Mouse (Mus musculus) gastrocnemius, postnatal 10 days (tissue): ENCODE measurements around the gene Pglyrp1. TPM values are rescaled to one million over a fixed set of nuclear protein-coding genes. Genes with fewer than 3 reads are reported as not detected.
A peak's percentile ranks its signal among the peaks of the same experiment; 100 is the strongest.

Source experiments
- DNase-seq: peaks from one replicate; pipeline ENCODE4 v3.0.0; 2021; ENCODE audit warnings: mixed read lengths
- total RNA-seq, 2 experiments: library from RNA; stranded (reverse); gene quantifications; 2 replicates each; pipeline ENCODE4 v1.2.3; 2021

Pglyrp1 gene
- total RNA-seq, 2 experiments from 2014 or later, result 0.73 to 3.7 TPM

DNA sequence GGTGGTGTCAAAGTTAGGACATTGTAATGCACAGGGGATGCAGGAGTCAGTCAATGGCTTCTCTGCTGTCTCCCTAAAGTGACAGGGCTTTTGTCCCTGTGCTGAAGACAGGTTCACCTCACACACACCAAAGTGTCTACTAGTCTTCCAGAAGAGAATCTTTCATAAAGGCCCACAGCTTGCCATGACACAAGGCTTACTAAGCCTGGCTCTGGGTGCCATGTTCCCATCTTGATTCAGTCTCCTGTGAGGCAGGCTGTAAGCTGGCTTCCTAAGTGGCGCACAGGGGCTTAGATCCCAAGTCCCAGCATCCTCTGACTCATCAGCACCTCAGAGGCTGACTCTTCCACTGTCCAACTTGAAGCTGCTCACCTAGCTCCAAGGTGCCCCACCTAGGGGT, 15.8 kb downstream of the Pglyrp1 start:
- no peak for DNase-seq

DNA sequence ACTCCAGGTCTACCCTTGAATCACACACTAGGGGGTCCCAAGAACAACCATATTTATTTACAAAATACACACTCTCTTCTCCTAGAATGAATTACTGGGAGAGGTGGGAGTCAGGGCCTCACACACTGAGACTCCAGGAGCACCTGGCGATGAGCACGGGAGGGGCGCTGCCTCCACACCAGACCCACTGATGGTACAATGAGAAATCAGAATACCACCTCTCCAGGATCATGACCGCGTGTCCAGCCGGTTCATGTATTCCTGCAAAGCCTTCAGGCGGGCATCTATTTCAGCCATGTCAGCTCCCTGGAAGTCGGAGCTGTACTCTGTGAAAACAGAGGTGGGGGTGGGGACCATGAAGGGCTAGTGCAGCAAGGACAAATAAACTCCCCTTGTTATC, 19.7 kb downstream of the Pglyrp1 start:
- no peak for DNase-seq

DNA sequence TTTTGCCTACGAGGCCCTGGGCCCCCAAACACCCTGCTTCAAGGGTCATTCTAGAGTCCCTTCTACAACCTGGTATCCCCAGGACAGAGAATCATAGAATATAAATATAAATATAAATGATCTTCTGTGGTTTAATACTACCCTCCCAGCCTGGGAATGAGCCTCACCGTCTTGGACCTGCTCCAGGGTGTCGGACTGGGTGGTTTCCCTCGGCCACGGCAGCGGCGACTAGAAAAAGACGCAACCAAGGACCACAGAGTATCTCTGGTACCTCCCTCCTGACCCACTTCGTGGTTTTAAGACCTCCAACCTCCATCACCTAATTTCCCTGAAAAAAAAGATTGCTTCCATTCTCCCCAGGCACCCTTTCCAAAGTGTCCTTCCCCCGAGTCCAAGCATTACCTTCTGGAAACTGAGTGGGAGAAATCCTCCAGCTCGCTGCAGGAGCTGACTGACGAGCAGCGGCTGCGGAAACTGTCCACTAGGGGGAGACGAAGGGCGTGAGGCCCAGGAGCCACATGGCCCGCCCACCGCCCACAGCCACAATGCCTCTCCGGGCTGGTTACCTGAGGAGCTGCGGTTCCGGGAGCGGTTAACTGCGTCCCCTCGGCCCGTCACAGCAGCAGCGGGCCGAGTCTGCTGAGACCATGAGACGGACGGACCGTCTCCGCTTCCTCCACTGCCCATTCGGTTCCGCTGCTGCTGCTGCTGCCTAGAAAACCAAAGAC, 20.9 kb downstream of the Pglyrp1 start:
- peak; percentile 86 for DNase-seq

DNA sequence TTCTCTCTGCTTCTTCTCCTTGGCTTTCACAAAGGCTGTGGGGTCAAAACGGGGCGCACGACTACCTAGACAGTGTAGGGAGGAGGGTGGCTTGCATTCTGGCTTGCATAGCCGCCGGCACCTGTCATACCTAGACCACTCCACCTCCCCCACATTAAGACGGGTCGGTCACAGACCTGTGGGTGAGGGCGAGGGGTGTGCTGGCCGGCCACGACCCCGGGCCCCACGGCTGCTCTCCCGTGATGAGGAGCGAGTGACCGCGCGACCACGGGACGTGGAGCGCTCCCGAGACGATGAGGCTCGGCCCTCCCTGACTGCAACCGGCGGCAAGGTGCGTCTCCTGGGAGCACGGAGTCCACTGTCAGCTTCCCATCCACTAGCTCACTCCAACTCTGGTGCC, 21.9 kb downstream of the Pglyrp1 start:
- DNase-seq, result no peak

DNA sequence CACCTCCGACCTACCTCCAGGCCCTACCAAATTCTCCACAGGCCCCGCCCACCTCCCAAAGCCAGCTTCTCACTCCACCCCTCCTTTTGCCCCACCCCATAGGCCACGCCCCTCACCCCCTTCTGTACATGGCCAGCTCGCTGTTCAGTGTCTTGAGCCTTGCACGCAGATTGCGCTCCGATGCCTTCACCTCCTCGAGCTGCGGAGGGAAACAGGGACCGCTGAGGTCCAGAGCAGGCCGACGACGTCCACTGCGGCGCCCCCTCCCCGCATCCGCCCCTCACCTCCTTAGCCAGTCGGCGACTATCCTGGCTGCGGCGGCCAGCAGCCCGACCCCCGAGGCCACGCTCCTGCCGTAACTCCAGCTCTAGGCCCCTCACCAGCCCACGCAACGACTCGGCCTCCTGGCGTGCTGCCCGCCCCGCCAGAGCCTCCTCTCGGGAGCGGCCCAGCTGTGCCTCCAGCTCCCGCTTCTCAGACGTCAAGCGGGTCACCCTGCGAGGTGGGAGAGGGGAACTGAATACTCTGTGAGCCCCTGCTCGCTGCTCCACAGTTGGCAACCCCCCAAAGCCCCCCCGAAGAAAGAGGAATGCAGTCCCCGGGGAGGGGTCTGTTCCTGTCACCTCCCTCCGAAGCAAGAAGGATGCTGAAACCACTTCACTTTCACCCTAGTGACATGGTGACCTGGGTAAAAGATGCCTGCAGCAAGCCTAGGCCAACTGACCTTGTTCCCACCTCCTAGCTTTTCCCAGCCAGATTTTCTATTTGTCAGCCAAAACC, 22.7 kb downstream of the Pglyrp1 start:
- DNase-seq, result peak; percentile 57

DNA sequence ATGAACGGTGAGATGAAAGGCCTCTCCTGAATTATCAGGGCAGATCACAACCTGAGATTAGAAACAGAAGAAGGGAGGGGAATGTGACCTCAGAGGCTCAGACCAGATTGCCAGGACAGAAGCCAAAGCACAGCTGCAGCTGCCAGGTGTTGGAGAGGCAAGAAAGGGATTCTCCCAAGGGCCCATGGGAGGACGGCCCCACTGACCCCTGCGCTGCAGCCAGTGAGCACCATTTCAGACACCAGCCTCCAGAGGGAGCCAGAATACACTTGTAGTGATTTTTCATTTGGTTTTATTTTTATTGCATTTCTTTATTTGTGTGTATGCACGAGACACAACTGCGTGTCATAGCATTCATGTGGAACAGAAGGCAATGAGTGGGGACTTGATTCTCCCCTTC, 25.4 kb downstream of the Pglyrp1 start:
- DNase-seq, result peak; percentile 50

DNA sequence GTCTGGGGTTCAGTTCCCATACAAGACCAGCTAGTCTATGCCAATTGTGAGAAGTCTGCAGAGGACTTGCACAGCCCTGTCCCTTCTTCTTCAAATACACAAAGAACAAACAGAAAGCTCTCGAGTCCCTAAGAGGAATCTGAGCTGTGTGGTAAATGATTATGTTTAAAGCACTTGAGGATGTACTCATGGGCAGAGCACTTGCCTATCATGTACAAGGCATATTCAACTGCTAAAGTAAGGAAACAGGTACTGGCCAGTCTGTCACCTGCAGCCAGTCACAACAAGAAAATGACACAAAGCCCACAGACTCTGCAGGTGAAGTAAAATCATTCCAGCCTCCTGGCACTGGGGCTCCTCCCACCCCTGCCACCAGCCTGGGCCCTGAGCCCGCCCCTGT, 29.4 kb downstream of the Pglyrp1 start:
- no peak for DNase-seq

DNA sequence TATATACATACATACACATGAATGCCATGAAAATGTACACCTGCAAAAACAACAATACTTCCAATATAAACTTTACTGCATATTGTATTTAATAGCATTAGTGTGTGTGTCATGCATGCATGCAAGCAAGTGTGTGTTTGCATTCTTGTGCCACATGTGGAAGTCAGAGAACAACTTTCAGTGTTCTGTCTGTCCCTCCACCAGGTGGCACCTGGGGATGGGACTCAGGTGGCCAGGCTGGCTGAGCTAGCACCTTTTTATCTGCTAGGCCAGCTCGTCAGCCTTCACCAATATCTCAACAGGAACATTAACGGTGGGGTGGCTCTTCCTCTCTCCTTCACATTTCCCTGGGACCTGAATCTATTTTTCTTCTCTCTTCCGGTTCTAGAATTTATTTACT, 31.4 kb downstream of the Pglyrp1 start:
- no peak for DNase-seq

DNA sequence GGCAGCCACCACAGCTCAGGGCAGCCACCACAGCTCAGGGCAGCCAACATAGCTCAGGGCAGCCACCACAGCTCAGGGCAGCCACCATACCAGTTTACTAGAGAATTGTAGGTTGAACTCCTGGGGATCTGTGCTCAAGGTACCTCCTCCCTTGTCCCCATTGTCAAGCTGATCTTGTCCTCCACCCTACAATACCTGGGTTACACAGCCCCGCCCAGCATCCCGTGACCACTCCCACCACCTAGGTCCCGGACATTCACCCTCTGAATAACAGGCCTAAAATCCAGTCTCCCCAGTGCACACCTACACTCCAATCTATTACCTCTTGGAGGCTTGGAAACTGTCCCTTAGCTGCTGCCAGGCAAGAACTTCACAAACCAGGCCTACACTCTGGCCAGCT, 33.8 kb downstream of the Pglyrp1 start:
- no peak for DNase-seq

DNA sequence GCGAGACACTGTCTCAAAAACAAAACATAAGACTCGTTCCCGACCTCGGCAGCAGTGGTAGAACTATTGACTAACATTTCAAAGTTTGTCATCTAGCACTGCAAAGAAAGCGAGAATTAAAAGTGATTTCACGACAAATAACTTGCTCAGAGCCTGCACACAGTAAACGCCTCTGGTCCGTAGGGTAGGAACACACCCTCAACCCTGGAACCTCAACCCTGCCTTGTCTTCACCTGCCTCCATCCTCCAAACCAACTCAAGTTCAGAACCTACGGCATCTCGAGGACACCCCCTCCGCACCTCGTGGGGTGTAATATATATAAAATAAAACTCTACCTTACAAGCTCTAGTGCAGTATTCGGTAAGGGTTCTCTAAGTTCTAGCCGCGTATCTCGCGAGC, 38.7 kb downstream of the Pglyrp1 start:
- no peak for DNase-seq

DNA sequence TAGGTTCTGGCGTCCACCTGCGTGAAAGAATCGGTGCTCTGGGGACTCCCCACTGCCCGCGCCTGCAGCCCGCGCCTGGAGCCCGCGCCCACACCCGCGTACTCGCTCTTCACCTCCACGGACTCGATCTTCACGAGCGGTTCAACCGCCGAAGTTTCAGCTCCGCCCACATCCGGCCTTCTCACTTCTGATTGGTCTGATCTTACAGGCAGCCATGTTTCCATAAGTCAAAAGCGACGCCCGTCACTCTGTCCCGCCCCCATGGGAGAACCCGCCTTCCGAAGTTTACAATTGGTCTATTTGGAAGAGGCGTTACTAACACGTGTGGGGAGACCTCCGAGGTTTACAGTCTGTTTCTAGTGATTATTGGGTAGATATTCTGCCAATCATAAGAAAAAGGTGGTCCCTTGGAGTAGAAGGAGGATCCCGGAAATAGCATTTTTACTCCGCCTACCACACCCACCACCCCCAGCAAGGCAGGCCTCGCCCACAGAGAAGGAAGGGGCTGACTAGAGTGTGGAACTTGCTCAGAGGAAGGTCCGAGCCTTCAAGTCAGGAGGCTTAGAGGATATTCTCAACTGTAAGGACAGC, 39.2 kb downstream of the Pglyrp1 start, which contains the start of gene Ccdc61:
Gene Ccdc61, minus strand, starts transcription at position 175 of the 591 bp plus-strand sequence.
- peak; percentile 93 for DNase-seq

DNA sequence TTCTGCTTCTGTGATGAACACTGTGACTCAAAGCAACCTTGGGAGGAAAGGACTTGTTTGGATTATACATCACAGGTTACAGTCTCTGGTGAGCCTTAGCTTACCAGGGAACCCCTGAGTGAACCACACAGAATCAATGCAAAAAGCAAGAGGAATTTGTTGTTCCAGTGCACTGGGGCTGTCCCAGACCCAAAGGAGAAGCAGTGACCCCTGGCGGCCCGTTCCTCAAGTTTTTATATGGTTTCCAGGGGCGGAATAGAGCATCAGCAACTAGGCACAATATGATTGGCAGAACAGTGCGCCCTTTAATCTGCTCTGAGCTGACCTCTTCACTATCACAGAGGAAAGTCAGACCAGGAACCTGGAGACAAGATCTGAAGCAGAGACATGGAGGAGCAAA, 45.1 kb downstream of the Pglyrp1 start:
- no peak for DNase-seq

DNA sequence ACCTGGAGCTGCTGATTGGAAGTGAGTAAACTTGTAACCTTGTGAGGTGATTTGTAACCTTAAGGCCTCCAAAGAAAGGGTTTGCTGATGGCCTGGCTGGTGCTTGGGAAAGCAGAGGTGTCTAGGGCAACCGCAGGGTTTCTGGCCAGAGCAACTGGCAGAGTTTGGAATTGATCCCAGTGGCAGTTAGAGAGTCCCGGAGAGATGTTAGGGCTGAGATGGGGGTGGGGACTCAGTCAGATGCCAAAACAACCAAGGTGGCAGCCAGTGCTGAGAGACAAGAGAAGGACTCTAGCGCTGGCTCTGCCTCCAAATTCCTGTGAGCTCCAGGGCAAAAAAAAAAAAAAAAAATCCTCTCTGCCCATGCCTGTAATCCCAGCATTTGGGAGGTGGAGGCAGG, 46.8 kb downstream of the Pglyrp1 start:
- no peak for DNase-seq

DNA sequence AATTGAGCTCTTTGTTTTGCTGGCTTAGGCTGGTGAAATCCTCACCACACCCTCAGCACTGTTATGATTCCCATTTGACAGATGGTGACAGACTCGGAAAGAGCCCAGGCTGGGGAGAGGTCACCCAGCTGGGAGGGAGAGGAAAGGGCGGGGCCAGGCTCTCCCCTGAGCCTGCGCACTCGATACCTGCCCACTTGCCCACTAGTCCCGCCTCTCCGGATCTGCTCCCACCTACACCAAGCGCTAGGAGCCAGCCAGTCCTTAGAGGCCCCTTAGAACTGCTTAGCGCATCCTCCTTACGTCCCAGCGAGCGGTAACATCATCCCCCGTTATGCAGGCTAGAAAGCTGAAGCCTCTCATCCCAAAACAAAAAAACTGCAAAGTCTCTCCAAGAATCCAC, 49.9 kb downstream of the Pglyrp1 start:
- DNase-seq, result no peak

DNA sequence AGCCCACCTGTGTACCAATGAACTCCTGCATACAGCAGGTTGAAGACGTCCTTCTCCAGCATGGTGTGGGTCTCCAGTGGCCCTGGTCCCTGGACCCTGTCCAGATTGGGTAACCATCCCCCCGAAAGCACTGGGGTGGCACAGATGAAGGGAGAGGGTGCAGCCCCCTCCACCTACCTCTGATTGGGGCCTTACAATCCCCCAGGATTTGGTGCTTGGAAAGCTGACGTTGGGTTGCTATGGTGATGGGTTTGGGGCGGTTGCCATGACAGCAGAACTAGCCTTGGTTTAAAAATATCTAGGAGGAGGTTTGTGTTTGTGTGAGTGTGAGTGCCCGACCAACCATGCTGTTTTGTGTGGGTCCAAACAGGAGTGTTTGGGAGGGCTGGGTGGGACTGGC, 51.7 kb downstream of the Pglyrp1 start:
- no peak for DNase-seq

DNA sequence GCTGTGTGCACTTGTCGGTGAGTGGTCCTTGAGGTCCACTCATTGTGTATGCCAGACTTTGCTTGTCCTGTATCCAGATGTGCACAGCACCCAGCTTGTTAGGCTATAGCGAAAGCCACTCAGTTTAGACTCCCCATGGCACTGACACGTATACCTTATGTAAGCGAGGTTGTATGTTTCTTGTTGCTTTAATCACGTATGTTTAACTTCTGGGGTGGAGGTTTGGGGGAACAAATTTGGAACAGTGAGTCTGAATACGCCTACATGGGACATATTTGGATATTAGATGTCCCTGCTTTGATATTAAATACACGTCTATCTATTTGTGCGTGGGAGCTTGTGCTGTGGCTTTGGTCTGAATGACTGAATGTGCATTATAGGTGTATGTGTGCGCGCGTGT, 52.1 kb downstream of the Pglyrp1 start:
- no peak for DNase-seq

DNA sequence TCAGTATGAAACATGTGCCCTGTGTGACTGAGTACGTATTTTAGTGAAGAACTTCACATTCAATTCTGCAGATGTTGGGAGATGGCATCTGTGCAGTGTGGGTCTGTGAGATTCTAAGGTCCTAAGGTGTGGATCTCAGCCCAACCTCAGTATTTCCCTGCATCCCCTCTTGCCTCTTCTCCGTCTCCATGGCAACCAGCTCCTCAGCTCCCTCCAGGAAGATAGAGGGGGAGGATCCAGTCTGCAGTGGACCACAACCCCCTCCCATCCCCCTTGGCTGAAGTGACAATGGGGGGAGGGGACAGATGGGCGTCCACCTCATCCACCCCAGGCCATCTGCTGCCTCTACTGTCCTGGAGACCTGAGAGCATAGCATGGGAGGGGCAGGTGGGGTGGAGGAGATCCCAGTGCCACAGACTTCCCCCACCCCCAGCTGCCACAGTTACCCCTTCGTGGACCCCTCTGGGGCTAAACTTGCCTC, 52.6 kb downstream of the Pglyrp1 start:
- DNase-seq, result no peak

DNA sequence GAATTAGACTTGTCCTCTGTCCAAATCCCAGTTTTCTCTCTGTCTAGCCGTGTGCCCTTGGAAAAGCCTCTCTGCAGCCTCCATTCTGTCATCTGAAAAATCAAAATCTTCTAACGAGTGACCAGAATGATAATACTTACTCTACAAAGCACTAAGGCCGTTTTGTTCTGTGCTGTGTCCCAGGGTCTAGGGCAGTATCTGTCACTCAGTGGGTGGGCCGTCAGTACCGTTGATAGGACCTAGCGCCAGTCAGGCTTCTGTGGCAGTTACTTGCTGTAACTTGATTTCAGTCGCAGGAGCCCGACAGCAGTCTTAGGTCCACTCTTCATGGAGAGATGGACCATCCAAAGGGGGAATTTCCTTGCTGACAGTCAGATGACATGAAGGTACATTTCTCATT, 53.2 kb downstream of the Pglyrp1 start:
- no peak for DNase-seq

DNA sequence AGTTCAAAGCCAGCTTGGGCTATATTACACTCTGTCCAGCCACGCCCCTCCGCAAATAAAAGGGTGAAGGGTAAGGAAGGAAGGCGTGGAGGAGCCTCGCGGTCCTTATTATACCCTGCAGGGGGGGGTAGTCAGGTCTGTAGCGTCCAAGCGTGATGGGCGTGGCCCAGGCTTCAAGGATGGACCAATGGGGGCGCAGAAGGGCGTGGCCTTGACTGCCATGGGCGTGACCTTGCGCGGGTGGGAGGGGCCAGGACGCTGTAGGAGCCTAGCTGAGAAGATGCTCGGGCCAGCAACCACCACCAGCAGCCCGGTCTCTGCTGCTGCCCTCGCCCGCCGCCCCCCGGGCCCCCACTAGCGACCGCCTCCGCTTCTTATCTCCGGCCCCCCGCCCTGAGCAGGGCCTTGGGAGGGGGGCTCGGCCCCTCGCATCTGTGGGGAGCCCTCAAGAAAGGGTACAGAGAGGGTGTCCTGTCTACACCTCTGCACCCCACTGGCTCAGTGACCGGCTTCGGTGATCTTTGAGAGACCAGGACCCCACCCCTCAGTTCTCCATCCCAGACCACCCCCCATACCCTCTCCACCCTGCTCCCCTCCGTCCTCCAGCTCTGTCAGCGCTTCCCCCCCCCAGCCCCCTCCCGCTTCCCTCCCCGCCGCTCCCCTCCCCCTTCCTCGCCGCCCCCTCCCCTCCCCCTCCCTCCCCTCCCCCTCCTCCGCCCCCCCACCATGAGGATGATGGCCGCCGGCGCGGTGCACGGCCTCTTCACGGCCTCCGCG, 54.2 kb downstream of the Pglyrp1 start, which contains the start of gene Nova2:
Gene Nova2, plus strand, starts transcription at position 727 of the 777 bp plus-strand sequence.
- peak; percentile 68 for DNase-seq

DNA sequence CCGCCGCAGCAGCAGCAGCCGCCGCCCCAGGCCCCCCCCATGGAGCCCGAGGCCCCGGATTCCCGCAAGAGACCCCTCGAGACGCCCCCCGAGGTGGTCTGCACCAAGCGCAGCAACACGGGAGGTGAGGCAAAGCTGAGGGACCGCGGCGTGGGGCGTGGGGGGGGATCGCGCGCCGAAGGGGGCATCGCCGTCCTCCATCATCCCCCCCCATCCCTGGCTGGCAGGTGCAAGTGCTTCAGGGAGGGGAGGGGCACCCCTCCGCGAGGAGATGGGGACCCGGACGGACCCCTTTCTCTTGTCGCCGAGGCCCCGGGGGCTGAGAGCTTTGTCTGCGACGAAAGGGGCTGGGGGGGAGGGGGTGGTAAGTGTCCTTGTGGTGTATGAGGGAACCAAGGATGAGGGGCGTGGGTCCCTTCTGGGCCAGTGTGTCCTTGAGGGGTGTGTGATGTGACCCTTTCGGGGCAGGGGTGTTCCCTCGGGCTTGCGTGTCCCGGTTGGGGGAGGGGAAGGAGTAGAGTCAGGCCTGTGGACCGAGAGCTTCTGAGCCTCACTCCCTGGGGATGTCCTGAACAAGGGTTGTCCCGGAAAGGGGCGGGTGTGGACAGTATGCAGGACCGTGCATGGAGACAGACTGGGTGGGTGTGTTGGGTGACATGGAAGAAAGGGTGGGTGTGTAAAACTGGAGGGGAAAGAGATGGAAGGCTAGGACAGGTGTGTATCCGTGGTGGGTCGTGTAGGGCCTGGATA, 55.1 kb downstream of the Pglyrp1 start:
- no peak for DNase-seq

DNA sequence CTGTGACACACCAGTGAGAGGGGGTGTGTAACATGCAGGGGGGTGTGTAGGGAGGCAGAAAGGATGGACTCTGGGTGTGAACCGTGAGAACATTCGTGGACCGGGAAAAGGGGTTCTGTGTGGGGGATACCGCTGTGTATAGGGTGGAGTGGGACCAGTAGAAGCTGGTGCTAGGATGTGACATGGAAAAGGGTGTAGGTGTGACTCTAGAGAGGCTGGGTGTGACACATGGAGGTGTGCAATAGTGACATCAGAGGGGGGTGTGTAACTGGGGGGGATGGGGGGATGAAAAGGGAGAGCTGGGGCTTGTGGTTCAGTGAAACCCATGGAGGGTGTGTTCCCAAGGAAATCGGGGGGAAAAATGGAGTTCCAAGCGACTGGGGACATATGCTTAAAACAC, 55.8 kb downstream of the Pglyrp1 start:
- DNase-seq, result no peak

DNA sequence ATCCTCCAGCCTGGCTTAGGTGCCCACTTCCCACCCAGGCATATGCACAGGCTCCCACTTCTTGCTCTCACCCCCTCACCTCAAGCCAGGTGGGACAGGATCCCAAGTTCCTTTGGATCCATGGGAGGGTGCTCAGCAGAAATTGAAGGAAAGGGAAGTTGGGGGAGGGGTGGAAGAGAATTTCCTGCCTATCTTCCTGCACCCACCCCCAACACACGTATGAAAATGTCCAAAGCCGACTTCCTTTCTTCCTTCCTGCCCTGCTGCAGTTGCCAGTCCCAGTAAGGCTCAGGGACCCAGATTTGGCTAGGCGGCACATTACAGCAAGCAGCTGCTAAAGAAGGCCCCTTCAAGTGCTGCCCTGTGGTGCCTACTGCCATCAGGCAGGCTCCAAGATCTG, 56.6 kb downstream of the Pglyrp1 start:
- no peak for DNase-seq
